Mouse (Mus musculus): ENCODE results near the gene Neurog3.
A peak's percentile ranks its signal among the peaks of the same experiment; 100 is the strongest.

DNA sequence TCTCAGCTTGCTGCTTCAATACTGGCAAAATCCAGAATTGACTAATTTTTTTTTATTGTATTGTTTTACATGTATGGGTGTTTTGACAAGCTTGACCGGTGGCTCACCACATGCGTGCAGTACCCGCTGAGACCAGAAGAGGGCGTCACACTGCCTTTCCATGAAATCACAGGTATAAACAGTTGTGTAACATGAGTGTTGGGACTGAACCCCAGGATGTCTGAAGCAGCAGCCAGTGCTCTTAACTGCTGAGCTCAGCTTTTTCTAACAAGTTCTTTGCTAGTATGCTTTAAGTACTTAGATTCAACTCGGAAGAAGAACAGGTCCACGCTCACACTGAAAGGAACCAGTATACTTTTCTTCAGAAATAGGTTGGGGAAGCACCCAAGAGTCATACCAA is 5.8 kb upstream of the Neurog3 start:
- peak; percentile 49 for TF ChIP-seq CTCF (IDR thresholded peaks at IDR 0.05)
- no peak for TF ChIP-seq POLR2A (IDR thresholded peaks at IDR 0.05; ENCODE audit: insufficient read depth, low read depth, low read length)
